Mouse (Mus musculus) lung, adult 2 months (tissue): ENCODE results near the gene Gpcpd1. TPM values are rescaled to one million over a fixed set of nuclear protein-coding genes. Genes with fewer than 3 reads are reported as not detected.

ENCODE experiments used
- DNase-seq: peaks from one replicate; pipeline ENCODE4 v3.0.0; 2022
- H3K4me1 ChIP-seq: fragments of 200-500 bp; 2 replicates; pipeline ENCODE4 v1.6.1; 2011; ENCODE audit warnings: low read length; ENCODE audit not compliant: control insufficient read depth, insufficient read depth
- H3K4me3 ChIP-seq: fragments of 200-500 bp; replicated peaks from 2 replicates; pipeline ENCODE3; 2011; ENCODE audit warnings: low read depth, mild to moderate bottlenecking, control low read depth, low read length; ENCODE audit errors: extremely low read depth
- CTCF ChIP-seq: fragments of 200-500 bp; IDR thresholded peaks from 2 replicates; pipeline ENCODE4 v1.5.1; 2011; ENCODE audit warnings: mild to moderate bottlenecking, low read length, control low read depth; ENCODE audit not compliant: insufficient read depth
- POLR2A ChIP-seq: fragments of 200-500 bp; IDR thresholded peaks from 2 replicates; pipeline ENCODE4 v1.6.1; 2011; ENCODE audit warnings: low read depth, mild to moderate bottlenecking, control low read depth, low read length, borderline replicate concordance; ENCODE audit errors: extremely low read depth
- WGBS: fragments of 180-500 bp; shearing (Covaris S2); methylation state at CpG from one replicate; pipeline ENCODE4 v1.1.7; 2018; 5-methylcytosine and 5-hydroxymethylcytosine counted together
- polyA plus RNA-seq: library from polyadenylated mRNA; depleted of rRNA; stranded (reverse); fragments of >200 nt; gene quantifications from 2 replicates; pipeline ENCODE4 v1.2.3, GENCODE M21; 2012

The Gpcpd1 gene
- polyA plus RNA-seq, 1 experiment = 12.4 TPM

DNA sequence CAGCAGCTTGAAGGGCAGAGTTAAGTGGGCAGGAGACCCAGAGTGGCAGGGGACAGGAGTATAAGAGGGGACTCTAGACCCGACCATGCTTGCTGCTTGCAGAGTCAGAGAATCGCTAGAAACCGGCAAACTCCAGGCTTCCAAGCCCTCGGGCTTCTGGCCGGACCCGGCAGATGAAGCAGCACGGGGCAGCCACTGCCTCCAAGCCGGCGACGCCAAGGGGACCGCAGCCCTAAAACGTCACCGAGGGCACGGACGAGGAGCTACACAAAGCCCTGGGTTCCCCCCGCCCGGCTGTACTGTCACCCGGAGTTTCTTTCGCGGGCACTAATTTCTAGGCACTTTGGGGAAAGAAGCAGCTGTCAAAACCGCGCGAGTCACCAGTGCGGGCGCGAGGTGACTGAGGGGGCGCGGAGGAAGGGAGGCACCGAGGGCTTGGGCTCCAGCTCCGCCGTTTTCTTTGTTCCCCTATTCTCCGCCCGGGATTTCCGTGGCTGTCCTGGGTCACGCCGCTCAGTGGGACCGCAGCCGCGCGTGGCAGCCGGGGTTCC, 10.0 kb downstream of the Gpcpd1 start:
- DNase-seq = peak; percentile 74
- H3K4me3 ChIP-seq = peak overlapping the region; percentile 63
- peaks cover 12% of the 10 kb centered on the region for H3K4me1 ChIP-seq
- TF ChIP-seq CTCF (no peak), POLR2A (no peak)
- WGBS = under 1% methylated on average over 41 of the region's 41 CpGs

DNA sequence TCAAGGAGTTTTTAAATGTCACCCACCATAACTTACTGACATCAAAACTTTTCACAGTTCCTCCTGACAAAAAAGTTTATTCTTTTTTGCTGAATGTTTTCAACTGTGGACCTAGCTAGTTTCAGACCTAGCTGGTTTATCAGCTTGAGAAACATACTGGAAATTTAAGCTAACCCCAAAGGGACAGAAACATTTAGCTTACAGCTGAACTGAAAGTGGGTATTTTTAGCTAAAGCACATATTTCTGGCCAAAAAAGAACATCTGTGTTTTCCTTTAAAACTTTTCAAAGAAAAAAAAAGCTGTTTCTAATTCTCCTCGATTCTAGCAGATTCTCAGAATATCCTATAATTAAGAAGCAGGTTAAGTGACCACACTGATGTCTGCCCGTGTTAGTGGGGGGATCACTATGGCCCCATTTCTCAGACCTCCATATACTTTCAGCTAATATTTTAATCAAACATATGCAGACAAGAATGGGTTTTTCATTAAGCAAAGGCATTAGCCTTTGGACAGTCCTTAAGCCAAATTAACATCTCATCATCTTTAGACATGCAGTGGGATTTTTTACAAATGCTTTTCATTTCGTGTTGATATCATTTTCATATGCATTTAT, 10.9 kb downstream of the Gpcpd1 start:
- TF ChIP-seq POLR2A = no peak
- TF ChIP-seq CTCF = no peak
- 19% methylated on average over 3 of the region's 3 CpGs for WGBS
- H3K4me3 ChIP-seq = peak overlapping the region; percentile 63
- no peak for DNase-seq
- H3K4me1 ChIP-seq = peaks cover 8% of the 10 kb centered on the region

DNA sequence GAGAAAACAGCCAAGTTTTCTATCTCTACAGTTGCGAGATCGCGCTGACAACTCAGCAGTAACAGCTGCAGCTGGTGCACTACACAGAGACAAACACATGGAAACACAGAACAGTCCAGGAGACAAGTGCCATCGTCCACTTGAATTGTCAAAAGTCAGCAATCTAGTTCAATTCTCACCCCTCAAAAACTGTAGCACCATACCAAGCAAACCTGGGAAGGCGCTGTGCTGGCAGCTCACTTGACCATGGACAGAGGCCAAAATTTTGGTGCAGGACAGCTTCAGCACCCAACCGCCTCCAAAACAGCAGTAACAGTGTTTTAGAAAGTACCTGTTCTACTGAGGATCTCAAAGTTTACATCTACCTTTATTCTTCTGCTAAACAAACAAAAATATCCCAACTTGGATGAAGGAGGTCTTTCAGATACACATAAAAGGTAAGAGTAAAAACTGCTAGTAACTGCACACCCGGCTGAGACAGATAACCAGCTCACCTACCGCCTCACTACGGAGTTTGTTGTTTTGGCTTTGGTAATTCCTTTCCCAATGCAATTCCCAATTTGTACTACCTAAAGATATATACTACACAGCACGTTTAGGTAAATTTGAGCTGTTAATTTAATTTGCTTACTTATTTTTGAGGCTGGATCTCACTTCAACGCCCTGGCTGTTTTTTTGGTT, 11.6 kb downstream of the Gpcpd1 start:
- no peak for TF ChIP-seq CTCF
- TF ChIP-seq POLR2A = no peak
- Histone ChIP-seq H3K4me1 (peaks cover 8% of the 10 kb centered on the region), H3K4me3 (peak overlapping the region; percentile 41)
- peak; percentile 51 for DNase-seq
- 44% methylated on average over 11 of the region's 11 CpGs for WGBS

DNA sequence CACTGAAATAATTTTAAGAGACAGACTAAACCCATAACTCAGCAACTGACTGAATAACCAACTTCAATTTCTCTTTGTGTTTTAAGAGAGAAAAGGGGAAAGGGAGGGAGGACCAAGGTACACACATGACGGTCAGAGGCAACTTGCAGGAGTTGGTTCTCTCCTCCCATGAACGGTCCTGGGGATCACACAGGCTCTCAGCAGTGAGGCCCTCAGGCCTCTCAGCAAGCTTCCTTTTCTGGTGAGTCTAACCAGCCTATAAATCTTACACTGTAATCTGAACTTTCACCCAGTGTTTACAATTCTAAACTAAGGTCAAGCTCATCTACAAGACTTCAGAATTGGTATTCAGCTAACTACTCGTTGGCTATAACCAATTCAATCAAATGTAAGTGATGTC, 12.3 kb downstream of the Gpcpd1 start:
- WGBS = 34% methylated on average over 3 of the region's 3 CpGs
- Histone ChIP-seq H3K4me1 (peaks cover 8% of the 10 kb centered on the region), H3K4me3 (no peak overlapping the region)
- no peak for DNase-seq
- TF ChIP-seq CTCF (no peak), POLR2A (no peak)

DNA sequence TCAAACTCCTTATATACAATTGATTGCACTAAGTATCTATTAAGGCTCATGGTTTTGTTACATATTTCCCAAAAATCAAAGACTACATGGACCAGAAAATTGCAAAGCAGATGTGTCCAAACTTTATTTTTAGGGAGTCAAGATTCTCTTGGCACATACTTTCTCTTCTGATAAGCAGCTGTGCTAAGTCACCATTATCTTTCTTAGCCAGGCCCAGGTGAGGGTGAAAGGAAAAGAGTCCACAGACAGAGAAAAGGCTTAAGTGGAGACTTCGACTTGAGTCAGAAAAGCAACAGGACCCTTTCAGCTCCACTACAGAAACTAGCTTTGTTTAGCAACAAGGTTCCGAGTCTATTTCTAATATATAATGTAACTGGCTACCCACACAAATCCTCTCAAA, 14.2 kb downstream of the Gpcpd1 start:
- peaks cover 6% of the 10 kb centered on the region for H3K4me1 ChIP-seq
- DNase-seq = no peak
- no peak for TF ChIP-seq POLR2A
- TF ChIP-seq CTCF = no peak
- H3K4me3 ChIP-seq = no peak overlapping the region
- WGBS = 66% methylated on average over 2 of the region's 2 CpGs

DNA sequence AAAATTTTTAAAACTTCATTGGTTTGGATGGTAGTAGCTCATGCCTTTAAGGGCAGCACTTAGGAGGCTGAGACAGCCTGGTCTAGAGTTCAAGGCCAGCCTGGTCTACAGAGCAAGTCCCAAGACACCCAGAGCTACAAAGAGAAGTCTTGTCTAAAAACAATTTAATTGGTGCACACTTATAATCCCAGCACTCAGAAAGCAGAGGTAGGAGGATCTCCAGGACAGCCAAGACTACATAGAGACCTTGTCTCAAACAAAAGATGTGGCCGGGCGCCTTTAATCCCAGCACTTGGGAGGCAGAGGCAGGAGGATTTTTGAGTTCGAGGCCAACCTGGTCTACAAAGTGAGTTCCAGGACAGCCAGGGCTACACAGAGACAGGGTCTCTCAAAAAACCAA, 14.9 kb downstream of the Gpcpd1 start:
- H3K4me1 ChIP-seq = peaks cover 5% of the 10 kb centered on the region; the same call in 1 of the 2 replicates
- DNase-seq = no peak
- 97% methylated on average over 3 of the region's 3 CpGs for WGBS
- TF ChIP-seq POLR2A (no peak), CTCF (no peak)
- H3K4me3 ChIP-seq = no peak overlapping the region

DNA sequence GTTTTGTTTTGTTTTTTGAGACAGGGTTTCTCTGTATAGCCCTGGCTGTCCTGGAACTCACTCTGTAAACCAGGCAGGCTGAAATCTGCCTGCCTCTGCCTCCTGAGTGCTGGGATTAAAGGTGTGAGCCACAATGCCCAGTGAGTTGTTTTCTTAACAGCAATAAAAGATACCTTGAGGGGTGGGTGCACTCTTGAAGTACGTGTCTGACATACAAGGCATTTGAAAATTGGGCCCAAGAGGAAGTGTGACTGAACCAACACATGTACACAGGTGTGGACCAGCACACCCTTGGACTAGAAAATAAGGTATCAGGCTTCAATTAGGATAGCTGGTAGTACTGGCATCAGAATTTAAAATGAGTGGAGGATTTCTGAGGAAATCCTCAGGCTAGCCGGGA, 16.2 kb downstream of the Gpcpd1 start:
- DNase-seq = no peak
- WGBS = 86% methylated on average over 2 of the region's 2 CpGs
- peaks cover 5% of the 10 kb centered on the region; the same call in 1 of the 2 replicates for H3K4me1 ChIP-seq
- no peak for TF ChIP-seq POLR2A
- no peak for TF ChIP-seq CTCF
- H3K4me3 ChIP-seq = no peak overlapping the region

DNA sequence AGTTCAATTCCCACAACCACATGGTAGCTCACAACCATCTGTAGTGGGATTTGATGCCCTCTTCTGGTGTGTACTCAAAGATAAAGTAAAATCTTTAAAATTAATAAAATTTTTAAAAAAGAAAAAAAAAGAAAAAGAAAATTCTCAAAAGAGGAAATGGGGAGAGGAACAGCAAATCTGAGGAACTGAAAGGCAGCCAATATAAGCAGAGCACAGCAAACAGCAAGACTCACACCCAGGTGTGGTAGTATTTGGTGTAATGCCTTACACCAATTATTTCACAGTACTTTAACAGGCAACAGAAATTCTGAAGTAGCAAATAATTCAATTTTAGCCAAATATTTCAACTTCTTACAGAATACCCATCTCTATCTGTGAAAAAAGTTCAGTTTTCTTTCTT, 16.7 kb downstream of the Gpcpd1 start:
- Histone ChIP-seq H3K4me3 (no peak overlapping the region), H3K4me1 (peaks cover 5% of the 10 kb centered on the region; the same call in 1 of the 2 replicates)
- no peak for DNase-seq
- TF ChIP-seq CTCF (no peak), POLR2A (no peak)

DNA sequence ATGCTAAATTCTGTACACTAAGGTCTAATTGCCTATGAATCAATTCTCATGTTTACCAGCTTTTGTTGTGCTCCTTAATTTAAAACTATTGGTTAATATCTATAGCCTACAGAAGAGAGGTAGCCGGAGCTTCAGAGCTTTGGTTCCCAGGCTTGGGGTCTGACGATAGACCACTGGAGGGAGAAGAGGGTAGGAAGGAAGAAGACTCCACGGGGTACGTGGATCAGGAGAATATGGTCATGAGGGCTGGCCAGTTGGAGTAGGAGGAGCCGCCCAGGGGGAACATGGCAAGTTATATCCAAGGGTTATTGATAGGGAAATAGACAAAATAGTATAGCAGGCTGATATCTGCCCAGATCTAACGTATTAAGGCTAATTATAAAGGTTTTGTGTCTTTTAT, 17.8 kb downstream of the Gpcpd1 start:
- no peaks in the 10 kb centered on the region; the same call in 1 of the 2 replicates for H3K4me1 ChIP-seq
- no peak overlapping the region for H3K4me3 ChIP-seq
- 92% methylated on average over 6 of the region's 6 CpGs for WGBS
- no peak for DNase-seq
- TF ChIP-seq POLR2A = no peak
- no peak for TF ChIP-seq CTCF

DNA sequence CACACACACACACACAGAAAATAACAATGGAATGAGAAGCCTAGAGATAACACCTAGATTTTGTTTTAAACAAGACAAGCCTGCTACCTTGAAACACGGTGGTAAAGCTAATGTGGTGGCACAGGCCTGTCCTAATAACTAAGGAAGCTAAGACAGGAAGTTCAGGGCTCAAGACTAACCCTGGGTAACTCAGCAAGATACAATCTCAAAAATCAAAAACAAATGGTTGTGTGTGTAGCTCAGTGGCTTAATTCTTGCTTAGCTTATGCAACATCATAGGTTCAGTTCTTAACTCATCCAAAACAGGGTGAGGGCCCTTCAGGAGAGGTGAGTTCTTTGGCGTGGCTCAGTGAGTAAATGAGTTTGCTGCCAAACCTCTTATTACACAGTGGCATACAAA, 20.1 kb downstream of the Gpcpd1 start:
- TF ChIP-seq CTCF (no peak), POLR2A (no peak)
- H3K4me1 ChIP-seq = no peaks in the 10 kb centered on the region; the same call in 1 of the 2 replicates
- 73% methylated on average over 2 of the region's 2 CpGs for WGBS
- no peak for DNase-seq
- H3K4me3 ChIP-seq = no peak overlapping the region

DNA sequence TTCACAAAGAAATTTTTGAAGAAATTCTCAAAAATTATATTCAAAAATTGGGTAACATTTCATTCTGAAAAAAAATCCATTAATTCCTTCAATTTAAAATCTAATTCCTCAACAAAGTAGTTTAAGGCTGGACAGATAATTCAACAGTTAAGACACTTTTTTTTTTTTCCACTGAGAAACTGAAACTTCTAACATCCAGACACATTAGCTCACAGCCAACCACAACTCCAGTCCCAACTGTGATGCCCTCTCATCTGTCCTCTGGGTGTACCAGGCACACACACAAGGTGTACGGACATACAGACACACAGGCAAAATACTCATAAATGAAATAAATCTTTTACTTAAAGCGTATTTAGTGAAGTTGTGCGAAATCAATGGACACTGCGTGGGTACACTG, 25.7 kb downstream of the Gpcpd1 start:
- Histone ChIP-seq H3K4me1 (no peaks in the 10 kb centered on the region; the same call in 1 of the 2 replicates), H3K4me3 (no peak overlapping the region)
- no peak for DNase-seq
- 92% methylated on average over 4 of the region's 4 CpGs for WGBS
- no peak for TF ChIP-seq POLR2A
- TF ChIP-seq CTCF = no peak
